Mouse (Mus musculus): Measurements from ENCODE around the gene Pnpla7. TPM values are rescaled to one million over a fixed set of nuclear protein-coding genes. Genes with fewer than 3 reads are reported as not detected.

Pnpla7 gene
- polyA plus RNA-seq, 1 experiment from 2014 or later = 7.0 TPM

Small RNA genes lying within 50 kb of the gene (microRNA-seq; reads per million reads assigned to microRNA genes)
- not detected for gene Gm22875
- not detected for gene Gm24328
- not detected for gene Mir7664

Other genes with a start within 250 kb of the Pnpla7 start
- gene Cacna1b, start 212.9 kb upstream of the Pnpla7 start, polyA plus RNA-seq (2016; fragmentation: Nextera tagmentation; extraction: Ambion mirVana) = 2.6 and 3.3 TPM in 2 replicates
- 121 and 124 TPM in 2 replicates for gene Ehmt1, start 56.4 kb upstream of the Pnpla7 start, polyA plus RNA-seq (2016; fragmentation: Nextera tagmentation; extraction: Ambion mirVana)
- 22.1 and 27.2 TPM in 2 replicates for gene Arrdc1, start 40.8 kb upstream of the Pnpla7 start, polyA plus RNA-seq (2016; fragmentation: Nextera tagmentation; extraction: Ambion mirVana)
- 22.4 and 25.1 TPM in 2 replicates for gene Zmynd19, start 26.2 kb upstream of the Pnpla7 start, polyA plus RNA-seq (2016; fragmentation: Nextera tagmentation; extraction: Ambion mirVana)
- 36.5 and 37.7 TPM in 2 replicates for gene Dph7, start 13.6 kb upstream of the Pnpla7 start, polyA plus RNA-seq (2016; fragmentation: Nextera tagmentation; extraction: Ambion mirVana)
- 138 and 144 TPM in 2 replicates for gene Mrpl41, start 935 bp upstream of the Pnpla7 start, polyA plus RNA-seq (2016; fragmentation: Nextera tagmentation; extraction: Ambion mirVana)
- gene Nsmf, start 78.3 kb downstream of the Pnpla7 start, polyA plus RNA-seq (2016; fragmentation: Nextera tagmentation; extraction: Ambion mirVana) = 99.1 and 103 TPM in 2 replicates
- gene Entpd8, start 104.3 kb downstream of the Pnpla7 start, polyA plus RNA-seq (2016; fragmentation: Nextera tagmentation; extraction: Ambion mirVana) = not detected in 2 replicates
- 0.19 TPM in 1 of 2 replicates, not detected in the other for gene Noxa1, start 119.1 kb downstream of the Pnpla7 start, polyA plus RNA-seq (2016; fragmentation: Nextera tagmentation; extraction: Ambion mirVana)
- 21.3 and 24.7 TPM in 2 replicates for gene Nrarp, start 204.7 kb downstream of the Pnpla7 start, polyA plus RNA-seq (2016; fragmentation: Nextera tagmentation; extraction: Ambion mirVana)
- gene Tor4a, start 220.9 kb downstream of the Pnpla7 start, polyA plus RNA-seq (2016; fragmentation: Nextera tagmentation; extraction: Ambion mirVana) = 3.1 and 3.9 TPM in 2 replicates
- 119 and 121 TPM in 2 replicates for gene Nelfb, start 235.5 kb downstream of the Pnpla7 start, polyA plus RNA-seq (2016; fragmentation: Nextera tagmentation; extraction: Ambion mirVana)
- gene Stpg3, start 238.6 kb downstream of the Pnpla7 start, polyA plus RNA-seq (2016; fragmentation: Nextera tagmentation; extraction: Ambion mirVana) = not detected in 2 replicates
- gene Fam166a, start 242.7 kb downstream of the Pnpla7 start, polyA plus RNA-seq (2016; fragmentation: Nextera tagmentation; extraction: Ambion mirVana) = 1.1 TPM in 1 of 2 replicates, not detected in the other
- gene Tubb4b, start 248.7 kb downstream of the Pnpla7 start, polyA plus RNA-seq (2016; fragmentation: Nextera tagmentation; extraction: Ambion mirVana) = 443 and 449 TPM in 2 replicates